Mouse (Mus musculus): Measurements from ENCODE around the gene Trim67.

Gene Trim67

GRCm38 (mm10) chr8:124782431-124782830 lies 10.5 kb upstream of the Trim67 start:
- Histone ChIP-seq H3K36me3 (ENCODE audit: control insufficient read depth, insufficient read depth, low read length, poor library complexity, severe bottlenecking) (no peaks in the 10 kb centered on the region), H3K27me3 (ENCODE audit: control insufficient read depth, insufficient read depth, low read length, poor library complexity, severe bottlenecking) (no peaks in the 10 kb centered on the region)
- no peak for DNase-seq (ENCODE audit: low read depth, low spot score)

GRCm38 (mm10) chr8:124783228-124783627 lies 9.7 kb upstream of the Trim67 start:
- no peaks in the 10 kb centered on the region for H3K36me3 ChIP-seq (ENCODE audit: control insufficient read depth, insufficient read depth, low read length, poor library complexity, severe bottlenecking)
- no peak for DNase-seq (ENCODE audit: low read depth, low spot score)
- no peaks in the 10 kb centered on the region for H3K27me3 ChIP-seq (ENCODE audit: control insufficient read depth, insufficient read depth, low read length, poor library complexity, severe bottlenecking)

GRCm38 (mm10) chr8:124784613-124785012 lies 8.3 kb upstream of the Trim67 start:
- Histone ChIP-seq H3K36me3 (ENCODE audit: control insufficient read depth, insufficient read depth, low read length, poor library complexity, severe bottlenecking) (no peaks in the 10 kb centered on the region), H3K27me3 (ENCODE audit: control insufficient read depth, insufficient read depth, low read length, poor library complexity, severe bottlenecking) (no peaks in the 10 kb centered on the region)

GRCm38 (mm10) chr8:124790676-124791075 lies 2.2 kb upstream of the Trim67 start:
- DNase-seq (ENCODE audit: low read depth, low spot score) = no peak
- Histone ChIP-seq H3K27me3 (ENCODE audit: control insufficient read depth, insufficient read depth, low read length, poor library complexity, severe bottlenecking) (no peaks in the 10 kb centered on the region; the same call in 1 of the 2 replicates), H3K36me3 (ENCODE audit: control insufficient read depth, insufficient read depth, low read length, poor library complexity, severe bottlenecking) (no peaks in the 10 kb centered on the region)

More at GRCm38 (mm10) chr8:124784613-124785012, 8.3 kb upstream of the Trim67 start:
- no peak for DNase-seq (ENCODE audit: low read depth, low spot score)

- no peaks in the 10 kb centered on the region; the same call in 1 of the 2 replicates for H3K27me3 ChIP-seq (ENCODE audit: control insufficient read depth, insufficient read depth, low read length, poor library complexity, severe bottlenecking)
- DNase-seq (ENCODE audit: low read depth, low spot score) = no peak
Measured at GRCm38 (mm10) chr8:124791751-124792150, 1.1 kb upstream of the Trim67 start.

GRCm38 (mm10) chr8:124792186-124792585 lies 706 bp upstream of the Trim67 start:
- no peaks in the 10 kb centered on the region; the same call in 1 of the 2 replicates for H3K27me3 ChIP-seq (ENCODE audit: control insufficient read depth, insufficient read depth, low read length, poor library complexity, severe bottlenecking)
- H3K36me3 ChIP-seq (ENCODE audit: control insufficient read depth, insufficient read depth, low read length, poor library complexity, severe bottlenecking) = no peaks in the 10 kb centered on the region
- no peak for DNase-seq (ENCODE audit: low read depth, low spot score)

More at GRCm38 (mm10) chr8:124791751-124792150, 1.1 kb upstream of the Trim67 start:
- no peaks in the 10 kb centered on the region for H3K36me3 ChIP-seq (ENCODE audit: control insufficient read depth, insufficient read depth, low read length, poor library complexity, severe bottlenecking)

GRCm38 (mm10) chr8:124793172-124793651 lies 320 bp downstream of the Trim67 start:
- Histone ChIP-seq H3K27me3 (ENCODE audit: control insufficient read depth, insufficient read depth, low read length, poor library complexity, severe bottlenecking) (no peaks in the 10 kb centered on the region; the same call in 1 of the 2 replicates), H3K36me3 (ENCODE audit: control insufficient read depth, insufficient read depth, low read length, poor library complexity, severe bottlenecking) (no peaks in the 10 kb centered on the region)
- peak; percentile 70 for DNase-seq (ENCODE audit: low read depth, low spot score)

GRCm38 (mm10) chr8:124793661-124794485 lies 981 bp downstream of the Trim67 start:
- H3K36me3 ChIP-seq (ENCODE audit: control insufficient read depth, insufficient read depth, low read length, poor library complexity, severe bottlenecking) = no peaks in the 10 kb centered on the region
- DNase-seq (ENCODE audit: low read depth, low spot score) = no peak

GRCm38 (mm10) chr8:124794486-124794780 lies 1.5 kb downstream of the Trim67 start:
- peak; percentile 34 for DNase-seq (ENCODE audit: low read depth, low spot score)
- no peaks in the 10 kb centered on the region for H3K36me3 ChIP-seq (ENCODE audit: control insufficient read depth, insufficient read depth, low read length, poor library complexity, severe bottlenecking)
- H3K27me3 ChIP-seq (ENCODE audit: control insufficient read depth, insufficient read depth, low read length, poor library complexity, severe bottlenecking) = no peaks in the 10 kb centered on the region; the same call in 1 of the 2 replicates

More at GRCm38 (mm10) chr8:124793661-124794485, 981 bp downstream of the Trim67 start:
- no peaks in the 10 kb centered on the region; the same call in 1 of the 2 replicates for H3K27me3 ChIP-seq (ENCODE audit: control insufficient read depth, insufficient read depth, low read length, poor library complexity, severe bottlenecking)

GRCm38 (mm10) chr8:124795781-124796488 lies 3.0 kb downstream of the Trim67 start:
- DNase-seq (ENCODE audit: low read depth, low spot score) = no peak
- Histone ChIP-seq H3K36me3 (ENCODE audit: control insufficient read depth, insufficient read depth, low read length, poor library complexity, severe bottlenecking) (no peaks in the 10 kb centered on the region), H3K27me3 (ENCODE audit: control insufficient read depth, insufficient read depth, low read length, poor library complexity, severe bottlenecking) (no peaks in the 10 kb centered on the region; the same call in 1 of the 2 replicates)

GRCm38 (mm10) chr8:124800542-124800941 lies 7.7 kb downstream of the Trim67 start:
- no peak for DNase-seq (ENCODE audit: low read depth, low spot score)
- Histone ChIP-seq H3K36me3 (ENCODE audit: control insufficient read depth, insufficient read depth, low read length, poor library complexity, severe bottlenecking) (no peaks in the 10 kb centered on the region), H3K27me3 (ENCODE audit: control insufficient read depth, insufficient read depth, low read length, poor library complexity, severe bottlenecking) (no peaks in the 10 kb centered on the region)

- no peaks in the 10 kb centered on the region for H3K36me3 ChIP-seq (ENCODE audit: control insufficient read depth, insufficient read depth, low read length, poor library complexity, severe bottlenecking)
- DNase-seq (ENCODE audit: low read depth, low spot score) = no peak
Measured at GRCm38 (mm10) chr8:124803824-124804702, 11.2 kb downstream of the Trim67 start.

GRCm38 (mm10) chr8:124805990-124806389 lies 13.1 kb downstream of the Trim67 start:
- no peak for DNase-seq (ENCODE audit: low read depth, low spot score)
- H3K36me3 ChIP-seq (ENCODE audit: control insufficient read depth, insufficient read depth, low read length, poor library complexity, severe bottlenecking) = no peaks in the 10 kb centered on the region
- no peaks in the 10 kb centered on the region for H3K27me3 ChIP-seq (ENCODE audit: control insufficient read depth, insufficient read depth, low read length, poor library complexity, severe bottlenecking)

More at GRCm38 (mm10) chr8:124803824-124804702, 11.2 kb downstream of the Trim67 start:
- H3K27me3 ChIP-seq (ENCODE audit: control insufficient read depth, insufficient read depth, low read length, poor library complexity, severe bottlenecking) = no peaks in the 10 kb centered on the region

- DNase-seq (ENCODE audit: low read depth, low spot score) = no peak
- no peaks in the 10 kb centered on the region for H3K36me3 ChIP-seq (ENCODE audit: control insufficient read depth, insufficient read depth, low read length, poor library complexity, severe bottlenecking)
Measured at GRCm38 (mm10) chr8:124809419-124809818, 16.5 kb downstream of the Trim67 start.

More at GRCm38 (mm10) chr8:124809419-124809818, 16.5 kb downstream of the Trim67 start:
- H3K27me3 ChIP-seq (ENCODE audit: control insufficient read depth, insufficient read depth, low read length, poor library complexity, severe bottlenecking) = no peaks in the 10 kb centered on the region
